Mouse (Mus musculus) olfactory bulb, adult 2 months (tissue): ENCODE results near the gene Il10rb.

Experiments
- CTCF ChIP-seq: fragments of 200-500 bp; IDR thresholded peaks from 2 replicates; pipeline ENCODE4 v1.5.1; 2012; ENCODE audit warnings: low read depth, mild to moderate bottlenecking, low read length, moderate library complexity; ENCODE audit not compliant: insufficient read depth
- POLR2A ChIP-seq: fragments of 200-500 bp; IDR thresholded peaks from 2 replicates; pipeline ENCODE4 v1.6.1; 2012; ENCODE audit warnings: mild to moderate bottlenecking, low read depth, low read length, moderate library complexity; ENCODE audit not compliant: insufficient read depth

DNA sequence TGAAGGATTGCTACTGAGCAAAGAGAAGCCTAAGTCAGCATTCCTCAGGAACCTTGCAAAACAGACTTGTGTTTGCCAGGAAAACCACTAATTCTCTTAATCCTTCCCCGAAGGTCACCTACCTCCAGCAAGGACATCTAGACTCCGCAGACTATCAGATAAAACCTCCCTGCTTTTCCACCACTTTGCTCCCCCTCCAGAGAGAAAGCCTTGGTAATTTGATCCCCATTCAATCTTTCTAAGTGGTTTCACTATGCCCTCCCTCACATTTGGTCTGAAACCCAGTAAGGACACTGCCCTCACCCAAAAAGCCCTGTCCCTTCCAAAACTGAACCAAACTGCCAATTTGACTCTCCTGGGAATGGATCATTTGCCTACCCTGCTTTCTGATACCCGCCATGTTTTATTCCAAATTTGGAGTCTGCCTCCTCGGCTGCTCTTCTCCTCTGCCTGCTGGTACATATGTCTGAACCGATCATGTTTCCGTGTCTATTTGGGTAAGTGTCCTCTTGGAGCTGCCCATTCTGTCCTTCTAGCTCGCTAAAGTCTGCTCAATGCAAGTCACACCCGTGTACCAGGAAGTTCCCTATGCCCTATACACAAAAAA, 22.4 kb downstream of the Il10rb start:
- TF ChIP-seq CTCF (no peak), POLR2A (no peak)
